Mouse (Mus musculus) stomach, postnatal 0 days (tissue): ENCODE data around the gene Myo3b. TPM values are rescaled to one million over a fixed set of nuclear protein-coding genes. Genes with fewer than 3 reads are reported as not detected.

Source experiments
- ATAC-seq: fragments of 200-750 bp; cut with Nextera tagmentation; 2 replicates; pipeline ENCODE4 v1.8.0; 2017; ENCODE audit not compliant: low FRiP score, low TSS enrichment
- DNase-seq: peaks from one replicate; pipeline ENCODE4 v3.0.0-alpha.2; 2016; ENCODE audit warnings: low spot score
- H3K27ac ChIP-seq: fragments of 300-500 bp; sonication (generic); replicated peaks from 2 replicates; pipeline ENCODE4 v1.5.1; 2014; ENCODE audit warnings: mild to moderate bottlenecking, control low read depth
- H3K27me3 ChIP-seq: fragments of 300-500 bp; sonication (generic); 2 replicates; pipeline ENCODE4 v1.6.1; 2014; ENCODE audit warnings: low read length; ENCODE audit not compliant: control insufficient read depth, insufficient read depth
- H3K36me3 ChIP-seq: fragments of 300-500 bp; sonication (generic); 2 replicates; pipeline ENCODE4 v1.6.1; 2014; ENCODE audit warnings: low read length, mixed read lengths; ENCODE audit not compliant: control insufficient read depth, insufficient read depth
- H3K4me1 ChIP-seq: fragments of 300-500 bp; sonication (generic); replicated peaks from 2 replicates; pipeline ENCODE4 v1.6.1; 2014; ENCODE audit warnings: antibody characterized with exemption; ENCODE audit not compliant: control insufficient read depth, insufficient read depth
- H3K4me2 ChIP-seq: fragments of 300-500 bp; sonication (generic); replicated peaks from 2 replicates; pipeline ENCODE4 v1.6.1; 2014; ENCODE audit warnings: low read depth, mild to moderate bottlenecking, control low read depth, moderate library complexity
- H3K4me3 ChIP-seq: fragments of 300-500 bp; sonication (generic); 2 replicates; pipeline ENCODE4 v1.5.1; 2014; ENCODE audit warnings: low read depth, low read length, control low read depth
- H3K9ac ChIP-seq: fragments of 300-500 bp; sonication (generic); 2 replicates; pipeline ENCODE4 v1.6.1; 2014; ENCODE audit warnings: mild to moderate bottlenecking, low read length, control low read depth, mixed read lengths
- H3K9me3 ChIP-seq: fragments of 300-500 bp; sonication (generic); 2 replicates; pipeline ENCODE4 v1.6.1; 2016; ENCODE audit warnings: low read length; ENCODE audit not compliant: control insufficient read depth
- CTCF ChIP-seq: IDR thresholded peaks from 2 replicates; pipeline ENCODE4 v1.5.1; 2016; ENCODE audit warnings: antibody characterized with exemption, low read depth, mild to moderate bottlenecking, moderate library complexity
- EP300 ChIP-seq: optimal IDR thresholded peaks from 2 replicates; pipeline ENCODE3; 2016; ENCODE audit warnings: antibody characterized with exemption
- WGBS: fragments of 180-500 bp; shearing (Covaris S2); extraction: QIAGEN DNeasy Blood & Tissue Kit; methylation state at CpG from one replicate; pipeline ENCODE4 v1.1.7; 2014; 5-methylcytosine and 5-hydroxymethylcytosine counted together
- polyA plus RNA-seq: library from polyadenylated mRNA; unstranded; fragments of >200 nt; fragmentation: Nextera tagmentation; extraction: Ambion mirVana; gene quantifications from 2 replicates; pipeline ENCODE4 v1.2.1, GENCODE M21; 2015

Myo3b gene
- polyA plus RNA-seq, 1 experiment from 2014 or later, result 0.21 TPM

DNA sequence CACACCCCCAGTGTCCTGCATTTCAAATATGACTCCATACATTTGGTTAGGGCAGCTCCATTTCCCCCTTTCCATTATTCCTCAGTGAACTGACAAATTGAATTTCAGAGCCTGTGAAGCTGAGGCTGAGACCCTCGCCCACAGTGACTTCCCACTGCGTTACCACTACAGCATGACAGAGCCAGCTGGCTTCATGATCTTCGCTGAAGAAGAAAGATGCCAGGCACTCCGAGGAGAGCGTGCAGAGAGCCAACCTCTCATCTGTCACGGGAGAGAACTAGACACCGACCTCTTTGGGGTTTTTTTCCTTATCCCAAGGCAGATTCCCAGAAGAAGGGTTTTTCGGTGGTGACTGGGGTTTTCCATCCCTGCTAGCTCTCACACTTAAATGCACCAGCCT lies 306.2 kb downstream of the Myo3b start:
- ATAC-seq, result no peak
- H3K9me3 ChIP-seq, result no peaks in the 10 kb centered on the region
- H3K36me3 ChIP-seq, result no peaks in the 10 kb centered on the region
- no peak overlapping the region for H3K4me3 ChIP-seq
- no peaks in the 10 kb centered on the region for H3K4me1 ChIP-seq
- no peak for DNase-seq
- TF ChIP-seq EP300 (no peak), CTCF (no peak)
- no peaks in the 10 kb centered on the region for H3K27me3 ChIP-seq
- H3K9ac ChIP-seq, result no peak overlapping the region
- H3K27ac ChIP-seq, result no peak overlapping the region
- H3K4me2 ChIP-seq, result no peak overlapping the region
- WGBS, result 76% methylated on average over 8 of the region's 8 CpGs

DNA sequence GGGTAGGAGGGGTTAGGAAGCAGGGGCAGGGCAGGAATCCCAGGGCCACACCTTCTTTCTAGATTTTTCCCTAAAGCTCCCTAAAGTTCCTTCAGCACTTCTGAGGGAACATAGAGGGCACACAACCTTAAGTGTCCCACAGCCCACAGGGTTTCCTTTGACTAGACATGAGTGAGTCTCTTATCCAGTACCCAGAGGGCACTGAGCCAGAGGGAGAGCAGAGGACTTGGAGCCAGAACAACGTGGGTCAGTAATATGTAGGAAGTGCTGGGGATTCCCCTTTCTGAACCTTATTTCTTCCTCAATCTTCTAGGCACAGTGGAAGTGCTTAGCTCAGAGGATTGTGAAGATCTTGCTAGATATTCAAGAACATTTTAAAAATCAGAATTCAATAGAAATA lies 308.6 kb downstream of the Myo3b start:
- H3K27ac ChIP-seq, result no peak overlapping the region
- H3K4me2 ChIP-seq, result no peak overlapping the region
- no peak overlapping the region for H3K9ac ChIP-seq
- H3K4me3 ChIP-seq, result no peak overlapping the region
- no peaks in the 10 kb centered on the region for H3K4me1 ChIP-seq
- no peaks in the 10 kb centered on the region for H3K36me3 ChIP-seq
- H3K27me3 ChIP-seq, result no peaks in the 10 kb centered on the region
- ATAC-seq (no peak), DNase-seq (no peak)
- TF ChIP-seq CTCF (no peak), EP300 (no peak)
- H3K9me3 ChIP-seq, result no peaks in the 10 kb centered on the region
- WGBS, result 15% methylated on average over 1 of the region's 1 CpGs

DNA sequence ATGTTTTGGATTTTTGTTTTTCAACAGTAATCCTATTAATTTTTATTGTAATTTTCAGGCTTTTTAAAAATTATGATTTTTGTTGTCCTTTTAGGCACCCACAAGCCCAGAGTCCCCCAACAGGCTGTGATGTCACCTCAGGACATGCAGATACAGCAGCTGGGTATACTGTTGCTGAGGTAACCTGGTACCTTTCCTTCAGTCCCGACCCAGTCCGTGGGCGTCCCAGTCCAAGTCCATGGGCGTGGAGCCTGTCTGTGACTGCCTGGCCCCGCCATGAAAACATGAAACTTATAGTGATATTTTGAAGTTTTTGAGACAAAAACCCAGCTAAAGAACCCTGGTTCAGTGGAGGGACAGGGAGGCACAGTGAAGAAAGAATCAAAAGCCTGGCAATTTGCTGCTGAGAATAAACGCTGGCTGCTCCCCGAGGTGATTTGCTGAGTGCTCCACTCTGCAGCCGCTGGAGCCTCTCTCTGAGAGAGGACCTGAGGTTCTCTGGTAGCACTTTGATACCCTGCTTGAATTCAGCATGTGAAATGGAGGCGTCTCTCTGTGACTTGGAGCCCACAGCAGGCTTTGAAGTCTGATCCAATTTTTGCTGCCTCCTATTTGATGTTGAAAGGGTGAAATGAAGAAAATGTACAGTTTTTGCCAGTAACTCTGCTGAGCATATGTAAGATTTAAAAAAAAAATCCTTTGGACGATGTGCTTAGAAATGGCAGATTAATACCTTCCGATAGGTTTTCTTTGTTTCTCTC lies 310.0 kb downstream of the Myo3b start:
- DNase-seq, result no peak
- Histone ChIP-seq H3K4me3 (no peak overlapping the region), H3K27ac (no peak overlapping the region), H3K9ac (no peak overlapping the region), H3K27me3 (no peaks in the 10 kb centered on the region), H3K36me3 (no peaks in the 10 kb centered on the region), H3K4me1 (no peaks in the 10 kb centered on the region), H3K4me2 (no peak overlapping the region), H3K9me3 (no peaks in the 10 kb centered on the region)
- 68% methylated on average over 11 of the region's 11 CpGs for WGBS
- ATAC-seq, result no peak
- no peak for TF ChIP-seq CTCF
- TF ChIP-seq EP300, result no peak

DNA sequence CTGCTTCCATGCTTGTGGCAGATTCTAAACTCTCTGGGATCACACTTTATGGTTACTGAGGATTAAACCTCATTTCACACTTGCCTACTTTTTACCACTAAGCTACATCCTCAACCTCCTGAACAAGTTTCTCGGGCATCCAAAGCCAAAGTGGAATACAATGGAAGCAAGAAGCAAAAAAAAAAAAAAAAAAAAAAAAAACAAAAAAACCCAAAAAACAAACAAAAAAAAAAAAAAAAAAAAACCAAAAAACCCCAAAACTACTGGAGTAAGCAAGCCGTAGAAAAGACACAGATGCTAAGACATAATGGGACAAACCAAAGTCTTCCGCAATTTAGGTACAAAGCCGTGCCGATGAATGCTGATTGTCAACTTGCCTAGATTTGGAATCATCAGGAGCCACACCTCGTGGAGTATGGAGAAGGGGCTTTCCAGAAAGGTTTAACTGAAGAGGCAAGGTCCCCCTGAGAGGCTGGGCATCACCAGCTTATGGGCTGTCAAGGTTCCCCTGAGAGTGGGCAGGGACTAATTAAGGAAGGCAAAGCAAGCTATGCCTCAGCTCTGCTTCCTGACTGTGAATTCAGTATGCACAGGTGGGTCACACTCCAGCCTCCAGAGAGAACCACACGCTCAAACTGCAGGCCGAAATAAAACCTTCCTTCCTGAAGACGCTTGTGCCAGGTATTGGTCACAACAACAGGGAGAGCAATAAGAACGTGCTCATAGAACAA lies 313.7 kb downstream of the Myo3b start:
- ATAC-seq, result no peak
- DNase-seq, result no peak
- Histone ChIP-seq H3K36me3 (no peaks in the 10 kb centered on the region), H3K27me3 (no peaks in the 10 kb centered on the region), H3K4me1 (no peaks in the 10 kb centered on the region), H3K9ac (no peak overlapping the region), H3K9me3 (no peaks in the 10 kb centered on the region), H3K27ac (no peak overlapping the region), H3K4me3 (no peak overlapping the region), H3K4me2 (no peak overlapping the region)
- no peak for TF ChIP-seq EP300
- no peak for TF ChIP-seq CTCF
- 82% methylated on average over 10 of the region's 10 CpGs for WGBS

DNA sequence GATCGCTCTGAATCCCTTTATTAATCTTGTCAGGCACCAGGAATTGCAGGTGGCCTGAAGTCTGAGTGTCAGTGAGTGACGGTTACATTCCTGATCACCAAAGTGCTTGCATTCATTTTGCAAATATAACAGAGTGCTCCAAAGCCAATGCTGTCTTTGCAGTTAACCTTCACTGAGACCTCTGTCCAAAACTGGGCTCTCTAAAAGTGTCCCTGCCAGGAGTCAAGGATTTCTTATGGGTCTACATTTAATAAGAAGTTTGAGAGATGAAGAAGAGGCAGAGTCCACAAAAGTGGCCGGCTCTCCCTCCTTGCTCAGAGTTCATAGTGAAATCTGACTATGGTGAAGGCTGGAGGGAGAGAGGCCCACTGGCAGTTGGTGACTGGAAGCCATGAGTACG lies 315.1 kb downstream of the Myo3b start:
- Histone ChIP-seq H3K4me1 (no peaks in the 10 kb centered on the region), H3K27me3 (no peaks in the 10 kb centered on the region), H3K9ac (no peak overlapping the region), H3K9me3 (no peaks in the 10 kb centered on the region), H3K4me3 (no peak overlapping the region), H3K36me3 (no peaks in the 10 kb centered on the region), H3K27ac (no peak overlapping the region), H3K4me2 (no peak overlapping the region)
- TF ChIP-seq EP300, result no peak
- TF ChIP-seq CTCF, result no peak
- 92% methylated on average over 4 of the region's 4 CpGs for WGBS
- DNase-seq, result no peak
- no peak for ATAC-seq

DNA sequence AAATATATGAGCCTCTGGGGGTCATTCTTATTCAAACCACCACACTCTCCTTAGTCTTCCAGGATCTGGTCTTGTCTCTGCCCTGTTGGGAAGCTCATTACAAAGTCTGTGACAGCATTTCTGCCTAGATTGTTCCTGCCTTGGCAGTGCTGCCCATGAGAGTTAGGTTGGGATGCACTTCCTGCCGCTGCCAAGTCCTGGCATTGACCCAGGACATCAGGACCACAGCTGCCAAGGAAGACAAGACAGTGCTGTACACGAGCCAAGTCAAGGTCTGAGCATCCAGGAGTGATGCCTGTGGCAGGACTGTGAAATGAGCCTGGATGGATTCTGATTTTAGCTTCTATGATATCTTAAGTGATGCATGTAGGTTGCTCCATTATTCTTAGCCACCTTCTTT lies 316.1 kb downstream of the Myo3b start:
- no peak for ATAC-seq
- no peak for TF ChIP-seq CTCF
- TF ChIP-seq EP300, result no peak
- Histone ChIP-seq H3K4me1 (no peaks in the 10 kb centered on the region), H3K9me3 (no peaks in the 10 kb centered on the region), H3K4me3 (no peak overlapping the region), H3K27me3 (no peaks in the 10 kb centered on the region), H3K27ac (no peak overlapping the region), H3K4me2 (no peak overlapping the region), H3K36me3 (no peaks in the 10 kb centered on the region), H3K9ac (no peak overlapping the region)
- no peak for DNase-seq
- WGBS, result 85% methylated on average over 2 of the region's 2 CpGs
